Mouse (Mus musculus) midbrain, embryonic 13.5 days (tissue): ENCODE results near the gene Mpg. TPM values are rescaled to one million over a fixed set of nuclear protein-coding genes. Genes with fewer than 3 reads are reported as not detected.

Experiments
- ATAC-seq: fragments of 200-750 bp; cut with Nextera tagmentation; 2 replicates; pipeline ENCODE4 v1.8.0; 2017; ENCODE audit warnings: mild to moderate bottlenecking, moderate TSS enrichment, moderate library complexity
- H3K27ac ChIP-seq: fragments of 300-500 bp; sonication (generic); 2 replicates; pipeline ENCODE4 v1.5.1; 2015; ENCODE audit warnings: inconsistent platforms, mild to moderate bottlenecking, moderate library complexity
- H3K27me3 ChIP-seq: fragments of 300-500 bp; sonication (generic); 2 replicates; pipeline ENCODE4 v1.6.1; 2015; ENCODE audit warnings: mild to moderate bottlenecking, inconsistent platforms
- H3K36me3 ChIP-seq: fragments of 300-500 bp; sonication (generic); 2 replicates; pipeline ENCODE4 v1.6.1; 2015; ENCODE audit warnings: mild to moderate bottlenecking, inconsistent platforms
- H3K4me1 ChIP-seq: fragments of 300-500 bp; sonication (generic); replicated peaks from 2 replicates; pipeline ENCODE4 v1.6.1; 2015; ENCODE audit warnings: inconsistent platforms
- H3K4me2 ChIP-seq: fragments of 300-500 bp; sonication (generic); replicated peaks from 2 replicates; pipeline ENCODE4 v1.6.1; 2015; ENCODE audit warnings: moderate library complexity, mild to moderate bottlenecking, inconsistent platforms
- H3K4me3 ChIP-seq: fragments of 300-500 bp; sonication (generic); replicated peaks from 2 replicates; pipeline ENCODE4 v1.5.1; 2015; ENCODE audit warnings: mild to moderate bottlenecking, inconsistent platforms
- H3K9ac ChIP-seq: fragments of 300-500 bp; sonication (generic); replicated peaks from 2 replicates; pipeline ENCODE4 v1.6.1; 2015; ENCODE audit warnings: mild to moderate bottlenecking, inconsistent platforms
- H3K9me3 ChIP-seq: fragments of 300-500 bp; sonication (generic); 2 replicates; pipeline ENCODE4 v1.6.1; 2016; ENCODE audit warnings: mild to moderate bottlenecking, inconsistent platforms
- WGBS: fragments of 180-500 bp; shearing (Covaris S2); methylation state at CpG from one replicate; pipeline ENCODE4 v1.1.7; 2015; 5-methylcytosine and 5-hydroxymethylcytosine counted together
- polyA plus RNA-seq: library from polyadenylated mRNA; unstranded; fragments of >200 nt; fragmentation: Nextera tagmentation; extraction: Ambion mirVana; gene quantifications from 2 replicates; pipeline ENCODE4 v1.2.1, GENCODE M21; 2015

Mpg gene
- polyA plus RNA-seq, 1 experiment from 2014 or later = 34.1 TPM

GRCm38 (mm10) chr11:32250880-32251763 is 24.8 kb downstream of the Mpg start:
- Histone ChIP-seq H3K27ac (no peak overlapping the region), H3K36me3 (peaks cover 75% of the 10 kb centered on the region), H3K9ac (no peak overlapping the region), H3K4me1 (no peaks in the 10 kb centered on the region), H3K4me3 (no peak overlapping the region), H3K4me2 (no peak overlapping the region), H3K27me3 (no peaks in the 10 kb centered on the region), H3K9me3 (no peaks in the 10 kb centered on the region)
- no peak for ATAC-seq
- 93% methylated on average over 8 of the region's 8 CpGs for WGBS

DNA sequence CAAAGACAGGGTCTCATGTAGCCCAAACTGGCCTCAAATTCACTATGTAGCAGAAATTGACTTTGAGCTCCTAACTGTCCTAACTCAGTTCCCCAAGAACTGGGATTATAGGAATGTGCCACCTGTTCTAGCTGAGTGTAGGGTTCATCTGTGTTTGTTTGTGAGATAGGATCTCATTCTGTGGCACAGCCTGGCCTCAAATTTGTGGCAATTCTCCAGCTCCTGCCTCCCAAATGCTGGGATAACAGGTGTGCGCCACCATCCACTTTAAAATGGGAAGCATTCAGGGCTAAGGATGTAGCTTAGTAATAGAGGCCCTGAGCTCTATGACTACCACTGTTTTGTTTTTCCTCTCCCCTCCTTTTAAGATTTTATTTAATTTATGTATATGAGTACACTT is 26.8 kb downstream of the Mpg start:
- Histone ChIP-seq H3K36me3 (peaks cover 57% of the 10 kb centered on the region), H3K27ac (no peak overlapping the region), H3K4me2 (no peak overlapping the region), H3K9me3 (no peaks in the 10 kb centered on the region), H3K27me3 (no peaks in the 10 kb centered on the region), H3K4me1 (no peaks in the 10 kb centered on the region), H3K9ac (no peak overlapping the region), H3K4me3 (no peak overlapping the region)
- 100% methylated on average over 1 of the region's 1 CpGs for WGBS
- no peak for ATAC-seq

- ATAC-seq = no peak
- WGBS = 94% methylated on average over 1 of the region's 1 CpGs
- Histone ChIP-seq H3K4me3 (no peak overlapping the region), H3K9ac (no peak overlapping the region), H3K27ac (no peak overlapping the region), H3K9me3 (no peaks in the 10 kb centered on the region), H3K27me3 (no peaks in the 10 kb centered on the region), H3K4me1 (no peaks in the 10 kb centered on the region), H3K4me2 (no peak overlapping the region), H3K36me3 (peaks cover 50% of the 10 kb centered on the region)
Measured at GRCm38 (mm10) chr11:32256146-32256545, 29.8 kb downstream of the Mpg start.

DNA sequence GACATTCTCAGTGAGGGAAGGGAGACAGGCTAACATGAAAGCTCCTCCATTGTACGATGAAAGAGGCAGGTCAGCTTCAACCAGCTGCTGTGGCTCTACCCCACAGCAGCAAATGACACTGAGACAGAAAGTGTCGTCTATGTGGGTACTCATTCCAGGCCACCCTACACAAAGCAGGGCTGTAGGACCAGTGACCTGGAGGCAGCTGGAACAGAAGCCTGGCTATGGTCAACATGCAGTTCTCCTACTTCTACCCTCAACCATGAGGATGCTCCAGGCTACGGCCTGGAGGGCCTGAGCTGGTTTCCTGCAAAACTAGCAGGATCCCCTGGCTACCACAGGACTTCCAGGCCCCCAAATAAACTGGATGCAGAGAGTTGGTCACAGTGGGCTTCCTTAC is 30.3 kb downstream of the Mpg start:
- no peaks in the 10 kb centered on the region for H3K4me1 ChIP-seq
- WGBS = 87% methylated on average over 3 of the region's 3 CpGs
- H3K9ac ChIP-seq = no peak overlapping the region
- ATAC-seq = no peak
- no peak overlapping the region for H3K27ac ChIP-seq
- peaks cover 47% of the 10 kb centered on the region for H3K36me3 ChIP-seq
- H3K4me2 ChIP-seq = no peak overlapping the region
- H3K9me3 ChIP-seq = no peaks in the 10 kb centered on the region
- H3K4me3 ChIP-seq = no peak overlapping the region
- no peaks in the 10 kb centered on the region for H3K27me3 ChIP-seq

- WGBS = 93% methylated on average over 10 of the region's 10 CpGs
- no peaks in the 10 kb centered on the region for H3K27me3 ChIP-seq
Measured at GRCm38 (mm10) chr11:32262674-32263415, 36.5 kb downstream of the Mpg start.

GRCm38 (mm10) chr11:32265117-32265738 is 38.9 kb downstream of the Mpg start:
- no peak overlapping the region for H3K9ac ChIP-seq
- WGBS = 94% methylated on average over 3 of the region's 3 CpGs
- peaks cover 19% of the 10 kb centered on the region for H3K4me1 ChIP-seq
- peaks cover 9% of the 10 kb centered on the region; the same call in 1 of the 2 replicates for H3K27me3 ChIP-seq
- no peak overlapping the region for H3K27ac ChIP-seq
- H3K36me3 ChIP-seq = peaks cover 14% of the 10 kb centered on the region
- ATAC-seq = no peak
- H3K4me2 ChIP-seq = no peak overlapping the region
- H3K9me3 ChIP-seq = no peaks in the 10 kb centered on the region
- no peak overlapping the region for H3K4me3 ChIP-seq

More at GRCm38 (mm10) chr11:32262674-32263415, 36.5 kb downstream of the Mpg start:
- Histone ChIP-seq H3K4me2 (no peak overlapping the region), H3K9me3 (no peaks in the 10 kb centered on the region), H3K36me3 (peaks cover 20% of the 10 kb centered on the region), H3K4me1 (peaks cover 15% of the 10 kb centered on the region), H3K4me3 (no peak overlapping the region), H3K27ac (no peak overlapping the region), H3K9ac (no peak overlapping the region)
- no peak for ATAC-seq

DNA sequence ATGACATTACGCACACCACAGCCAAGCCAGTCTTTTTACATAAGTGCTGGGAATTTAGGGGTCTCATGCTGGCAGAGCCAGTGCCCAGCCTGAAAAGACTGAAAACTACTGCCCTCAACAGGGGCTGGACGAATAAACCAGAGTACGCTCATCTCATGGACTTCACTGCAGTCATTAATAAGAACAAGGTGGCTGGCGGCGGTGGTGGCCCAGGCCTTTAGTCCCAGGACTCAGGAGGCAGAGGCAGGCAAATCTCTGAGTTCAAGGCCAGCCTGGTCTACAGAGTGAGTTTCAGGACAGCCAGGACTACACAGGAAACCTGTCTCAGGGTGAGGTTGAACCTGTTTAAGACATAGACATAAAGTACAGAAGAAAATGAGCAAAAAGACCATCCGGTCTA is 39.9 kb downstream of the Mpg start:
- H3K27ac ChIP-seq = no peak overlapping the region
- no peak overlapping the region for H3K4me3 ChIP-seq
- peaks cover 10% of the 10 kb centered on the region; the same call in 1 of the 2 replicates for H3K27me3 ChIP-seq
- 94% methylated on average over 6 of the region's 6 CpGs for WGBS
- H3K4me1 ChIP-seq = peaks cover 19% of the 10 kb centered on the region
- H3K4me2 ChIP-seq = no peak overlapping the region
- no peaks in the 10 kb centered on the region for H3K9me3 ChIP-seq
- peaks cover 8% of the 10 kb centered on the region; the same call in 1 of the 2 replicates for H3K36me3 ChIP-seq
- no peak for ATAC-seq
- no peak overlapping the region for H3K9ac ChIP-seq

- Histone ChIP-seq H3K36me3 (peaks cover 8% of the 10 kb centered on the region; the same call in 1 of the 2 replicates), H3K9me3 (no peaks in the 10 kb centered on the region), H3K4me1 (peaks cover 19% of the 10 kb centered on the region), H3K27ac (peak overlapping the region; percentile 97), H3K9ac (peak overlapping the region; percentile 92), H3K27me3 (peaks cover 15% of the 10 kb centered on the region; the same call in 1 of the 2 replicates), H3K4me3 (peak overlapping the region; percentile 77), H3K4me2 (peak overlapping the region; percentile 64)
- ATAC-seq = no peak; the same call in 1 of the 2 replicates
- WGBS = 30% methylated on average over 6 of the region's 6 CpGs
Measured at GRCm38 (mm10) chr11:32266776-32267175, 40.5 kb downstream of the Mpg start.

DNA sequence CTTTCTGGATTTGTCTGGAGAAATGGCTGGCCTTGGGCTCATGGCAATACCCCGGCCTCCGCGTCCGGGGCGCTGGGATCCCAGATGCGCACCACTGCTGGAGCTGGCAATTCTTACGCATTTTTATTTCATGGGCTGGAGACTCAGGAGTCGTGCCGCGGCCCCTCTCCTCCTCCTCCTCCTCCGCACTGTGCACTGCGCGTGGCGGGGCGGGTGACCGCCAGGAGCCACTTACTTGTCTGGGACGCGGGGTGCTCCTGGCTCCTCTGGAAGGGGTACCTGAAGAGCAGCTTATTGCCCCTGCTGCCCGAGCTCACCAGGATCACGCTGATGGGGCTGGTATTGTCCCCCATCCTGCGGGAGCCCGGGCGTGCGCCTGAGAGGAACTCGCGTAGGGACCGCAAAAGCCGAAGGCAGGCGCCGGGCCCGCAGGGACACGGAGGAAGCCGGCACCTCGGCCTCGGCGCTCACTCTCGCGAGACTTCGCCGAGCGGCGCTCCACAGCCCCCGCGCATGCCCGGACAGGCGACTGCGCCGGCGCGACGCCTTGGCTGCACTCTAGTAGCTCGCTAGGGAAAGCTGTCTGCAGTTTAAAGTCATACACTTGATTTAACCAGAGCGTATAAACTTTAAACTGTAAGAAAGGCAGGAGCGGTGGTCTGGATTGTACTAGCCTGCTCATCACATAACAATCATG is 41.0 kb downstream of the Mpg start, which contains the start of gene Nprl3:
Gene Nprl3 (minus strand): TSS at position 520 of the 697 bp plus-strand sequence.
- under 1% methylated on average over 54 of the region's 54 CpGs for WGBS
- peak; percentile 99 for ATAC-seq
- Histone ChIP-seq H3K9ac (peak within 1 kb of the TSS; percentile 92), H3K9me3 (no peaks in the 10 kb centered on the region), H3K27me3 (peaks cover 17% of the 10 kb centered on the region; the same call in 1 of the 2 replicates), H3K4me1 (peaks cover 19% of the 10 kb centered on the region), H3K4me3 (peak within 1 kb of the TSS; percentile 77), H3K27ac (peak within 1 kb of the TSS; percentile 97), H3K4me2 (peak within 1 kb of the TSS; percentile 64), H3K36me3 (peaks cover 5% of the 10 kb centered on the region; the same call in 1 of the 2 replicates)

- Histone ChIP-seq H3K9ac (peak overlapping the region; percentile 92), H3K36me3 (no peaks in the 10 kb centered on the region), H3K4me2 (peak overlapping the region; percentile 64), H3K4me1 (peaks cover 19% of the 10 kb centered on the region), H3K9me3 (no peaks in the 10 kb centered on the region), H3K27ac (peak overlapping the region; percentile 97; the same call in 1 of the 2 replicates), H3K4me3 (peak overlapping the region; percentile 77), H3K27me3 (peaks cover 17% of the 10 kb centered on the region; the same call in 1 of the 2 replicates)
- ATAC-seq = peak; percentile 50
- 27% methylated on average over 5 of the region's 5 CpGs for WGBS
Measured at GRCm38 (mm10) chr11:32267964-32268363, 41.7 kb downstream of the Mpg start.

- no peaks in the 10 kb centered on the region for H3K36me3 ChIP-seq
- no peak overlapping the region for H3K4me2 ChIP-seq
- no peak overlapping the region for H3K4me3 ChIP-seq
- no peaks in the 10 kb centered on the region for H3K9me3 ChIP-seq
- H3K4me1 ChIP-seq = peaks cover 19% of the 10 kb centered on the region
- H3K27ac ChIP-seq = no peak overlapping the region
- WGBS = 88% methylated on average over 5 of the region's 5 CpGs
- no peak overlapping the region for H3K9ac ChIP-seq
- peaks cover 17% of the 10 kb centered on the region; the same call in 1 of the 2 replicates for H3K27me3 ChIP-seq
- ATAC-seq = no peak
Measured at GRCm38 (mm10) chr11:32268952-32269351, 42.6 kb downstream of the Mpg start.
